Mouse (Mus musculus) hindbrain, embryonic 13.5 days (tissue): ENCODE measurements around the gene Ms4a6b. TPM values are rescaled to one million over a fixed set of nuclear protein-coding genes. Genes with fewer than 3 reads are reported as not detected.
"Not testable (repeated sequence)": the region's sequence is repeated elsewhere in the genome, so short reads cannot be mapped to it uniquely, and the experiment has no call there.

Source experiments
- ATAC-seq: fragments of 200-750 bp; cut with Nextera tagmentation; 2 replicates; pipeline ENCODE4 v1.8.0; 2017; ENCODE audit warnings: moderate TSS enrichment; ENCODE audit not compliant: low FRiP score
- H3K27ac ChIP-seq: fragments of 300-500 bp; sonication (generic); 2 replicates; pipeline ENCODE4 v1.5.1; 2015; ENCODE audit warnings: inconsistent platforms, mild to moderate bottlenecking, moderate library complexity
- H3K27me3 ChIP-seq: fragments of 300-500 bp; sonication (generic); 2 replicates; pipeline ENCODE4 v1.6.1; 2015; ENCODE audit warnings: mild to moderate bottlenecking, inconsistent platforms
- H3K36me3 ChIP-seq: fragments of 300-500 bp; sonication (generic); 2 replicates; pipeline ENCODE4 v1.6.1; 2015; ENCODE audit warnings: mild to moderate bottlenecking, inconsistent platforms
- H3K4me1 ChIP-seq: fragments of 300-500 bp; sonication (generic); replicated peaks from 2 replicates; pipeline ENCODE4 v1.6.1; 2015; ENCODE audit warnings: inconsistent platforms
- H3K4me2 ChIP-seq: fragments of 300-500 bp; sonication (generic); 2 replicates; pipeline ENCODE4 v1.6.1; 2015; ENCODE audit warnings: inconsistent platforms, mild to moderate bottlenecking, moderate library complexity
- H3K4me3 ChIP-seq: fragments of 300-500 bp; sonication (generic); 2 replicates; pipeline ENCODE4 v1.5.1; 2015; ENCODE audit warnings: mild to moderate bottlenecking, inconsistent platforms
- H3K9ac ChIP-seq: fragments of 300-500 bp; sonication (generic); 2 replicates; pipeline ENCODE4 v1.6.1; 2015; ENCODE audit warnings: mild to moderate bottlenecking, inconsistent platforms
- H3K9me3 ChIP-seq: fragments of 300-500 bp; sonication (generic); 2 replicates; pipeline ENCODE4 v1.6.1; 2016; ENCODE audit warnings: inconsistent platforms
- WGBS: fragments of 180-500 bp; shearing (Covaris S2); methylation state at CpG from one replicate; pipeline ENCODE4 v1.1.7; 2015; 5-methylcytosine and 5-hydroxymethylcytosine counted together
- polyA plus RNA-seq: library from polyadenylated mRNA; unstranded; fragments of >200 nt; fragmentation: Nextera tagmentation; extraction: Ambion mirVana; gene quantifications from 2 replicates; pipeline ENCODE4 v1.2.1, GENCODE M21; 2015

The Ms4a6b gene
- polyA plus RNA-seq, 1 experiment from 2014 or later = 3.6 TPM

DNA sequence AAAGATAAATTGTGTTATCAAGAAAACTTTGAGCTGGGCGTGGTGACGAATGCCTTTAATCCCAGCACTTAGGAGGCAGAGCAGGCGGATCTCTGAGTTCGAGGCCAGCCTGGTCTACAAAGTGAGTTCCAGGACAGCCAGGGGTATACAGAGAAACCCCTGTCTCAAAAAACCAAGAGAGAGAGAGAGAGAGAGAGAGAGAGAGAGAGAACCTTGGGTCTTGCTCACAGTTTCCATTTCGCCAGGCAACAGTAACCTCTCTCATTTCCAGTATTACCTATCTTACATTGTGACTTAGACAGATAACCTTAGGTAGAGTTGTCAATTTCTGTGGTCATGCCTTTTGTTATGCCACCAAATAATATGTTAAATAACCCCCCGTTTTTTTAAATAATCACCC, 20.0 kb upstream of the Ms4a6b start:
- Histone ChIP-seq H3K36me3 (no peaks in the 10 kb centered on the region), H3K4me3 (no peak overlapping the region), H3K4me1 (no peaks in the 10 kb centered on the region), H3K27me3 (no peaks in the 10 kb centered on the region), H3K27ac (no peak overlapping the region), H3K9me3 (no peaks in the 10 kb centered on the region), H3K4me2 (no peak overlapping the region), H3K9ac (no peak overlapping the region)
- 89% methylated on average over 6 of the region's 6 CpGs for WGBS
- ATAC-seq = no peak

- H3K27me3 ChIP-seq, H3K4me3 ChIP-seq, H3K27ac ChIP-seq, H3K9me3 ChIP-seq, H3K36me3 ChIP-seq, H3K4me2 ChIP-seq, H3K9ac ChIP-seq, H3K4me1 ChIP-seq, ATAC-seq: not testable (repeated sequence)
- WGBS = 85% methylated on average over 1 of the region's 1 CpGs
Measured at GRCm38 (mm10) chr19:11497300-11497699, 19.0 kb upstream of the Ms4a6b start.

- Histone ChIP-seq H3K9me3 (no peaks in the 10 kb centered on the region), H3K27me3 (no peaks in the 10 kb centered on the region), H3K4me2 (no peak overlapping the region), H3K4me1 (no peaks in the 10 kb centered on the region), H3K4me3 (no peak overlapping the region), H3K27ac (no peak overlapping the region), H3K9ac (no peak overlapping the region), H3K36me3 (no peaks in the 10 kb centered on the region)
- WGBS = 93% methylated on average over 1 of the region's 1 CpGs
- ATAC-seq = no peak
Measured at GRCm38 (mm10) chr19:11500796-11501195, 15.5 kb upstream of the Ms4a6b start.

DNA sequence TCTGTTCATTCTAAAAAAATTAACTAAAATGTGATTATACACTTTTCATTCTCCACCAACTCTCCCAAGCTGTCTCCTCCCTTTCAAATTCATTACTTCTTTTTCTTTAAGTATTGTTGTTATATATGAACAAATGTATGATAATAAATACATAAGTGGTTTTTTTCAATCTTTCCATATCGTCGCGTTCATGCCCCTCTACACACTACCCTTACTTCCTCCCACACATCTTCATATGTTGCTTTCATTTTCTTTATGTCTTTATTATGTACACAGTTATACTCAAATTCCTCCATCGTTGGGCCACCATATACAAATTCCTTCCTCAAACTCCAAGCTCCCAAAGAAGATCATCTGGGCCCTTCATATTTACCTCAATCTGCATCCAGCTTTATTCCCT, 15.0 kb upstream of the Ms4a6b start:
- ATAC-seq = no peak
- WGBS = 90% methylated on average over 4 of the region's 4 CpGs
- Histone ChIP-seq H3K27me3 (no peaks in the 10 kb centered on the region), H3K9ac (no peak overlapping the region), H3K4me1 (no peaks in the 10 kb centered on the region), H3K36me3 (no peaks in the 10 kb centered on the region), H3K4me3 (no peak overlapping the region), H3K4me2 (no peak overlapping the region), H3K9me3 (no peaks in the 10 kb centered on the region), H3K27ac (no peak overlapping the region)

DNA sequence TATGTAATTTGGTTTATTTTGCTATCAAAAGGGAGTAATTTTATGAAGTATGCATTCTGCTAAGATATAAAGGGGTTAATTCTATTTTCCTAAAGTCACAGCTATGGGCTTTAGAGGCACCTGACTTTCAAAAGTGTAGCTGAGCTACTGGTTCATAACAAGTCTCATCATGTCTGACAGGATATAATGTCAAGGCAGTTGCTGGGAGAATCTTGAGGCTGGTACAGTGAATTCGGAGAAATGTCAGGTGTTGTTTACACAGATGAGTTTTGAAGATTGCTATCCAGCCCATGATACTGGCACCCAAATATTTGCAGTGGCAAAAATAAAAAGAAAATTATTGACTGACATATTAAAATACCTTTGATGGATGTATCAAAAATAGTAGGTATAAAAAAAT, 11.5 kb upstream of the Ms4a6b start:
- H3K27ac ChIP-seq = no peak overlapping the region
- WGBS = 95% methylated on average over 1 of the region's 1 CpGs
- no peak overlapping the region for H3K4me2 ChIP-seq
- H3K4me3 ChIP-seq = no peak overlapping the region
- no peaks in the 10 kb centered on the region for H3K36me3 ChIP-seq
- no peak for ATAC-seq
- H3K27me3 ChIP-seq = no peaks in the 10 kb centered on the region
- H3K9me3 ChIP-seq = no peaks in the 10 kb centered on the region
- H3K4me1 ChIP-seq = no peaks in the 10 kb centered on the region
- no peak overlapping the region for H3K9ac ChIP-seq

DNA sequence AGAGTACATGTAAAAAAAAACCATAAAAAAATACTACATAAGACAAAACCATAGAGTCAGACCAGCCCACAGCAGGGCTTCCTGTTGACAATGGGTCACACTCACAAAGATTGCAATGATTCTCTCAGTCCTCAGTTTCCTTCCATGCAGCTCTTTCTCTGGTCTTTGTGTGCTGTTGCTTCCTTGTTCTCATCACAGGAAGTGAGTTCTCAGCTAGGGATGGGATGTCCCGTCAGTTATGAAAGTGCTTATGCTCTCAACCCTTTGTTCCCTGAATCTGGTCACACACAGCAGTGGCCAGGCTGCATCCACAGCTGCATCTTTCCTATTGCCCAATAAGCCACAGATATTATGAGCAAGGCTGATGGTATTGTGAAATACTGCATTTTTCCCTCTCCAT, 2.9 kb upstream of the Ms4a6b start:
- ATAC-seq = no peak
- 64% methylated on average over 1 of the region's 1 CpGs for WGBS
- H3K36me3 ChIP-seq = no peaks in the 10 kb centered on the region
- no peak overlapping the region for H3K27ac ChIP-seq
- H3K4me3 ChIP-seq = no peak overlapping the region
- no peaks in the 10 kb centered on the region for H3K4me1 ChIP-seq
- no peak overlapping the region for H3K4me2 ChIP-seq
- H3K9me3 ChIP-seq = no peaks in the 10 kb centered on the region
- no peaks in the 10 kb centered on the region for H3K27me3 ChIP-seq
- H3K9ac ChIP-seq = no peak overlapping the region

DNA sequence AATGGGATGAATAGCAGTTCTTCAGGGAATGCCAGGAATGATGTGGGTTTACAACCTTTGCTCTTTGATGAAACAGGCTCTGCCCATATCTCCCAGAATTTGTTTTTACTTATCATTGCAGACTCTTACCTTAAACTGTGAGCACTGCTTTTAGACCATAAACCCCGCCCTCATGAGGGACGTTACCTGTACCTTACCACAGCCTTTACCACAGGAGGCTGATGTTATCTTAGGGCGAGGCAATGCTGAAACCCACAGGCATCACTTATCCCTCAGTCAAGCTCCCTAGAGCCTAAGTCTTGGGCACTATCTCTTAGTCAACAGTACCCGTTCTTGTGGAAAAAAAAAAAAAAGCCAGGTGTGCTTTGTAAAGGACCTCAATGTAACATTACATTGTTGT, 533 bp downstream of the Ms4a6b start:
- Histone ChIP-seq H3K9me3 (no peaks in the 10 kb centered on the region), H3K4me2 (no peak overlapping the region), H3K27ac (no peak overlapping the region), H3K27me3 (no peaks in the 10 kb centered on the region), H3K4me1 (no peaks in the 10 kb centered on the region), H3K9ac (no peak overlapping the region), H3K36me3 (no peaks in the 10 kb centered on the region), H3K4me3 (no peak overlapping the region)
- WGBS = 84% methylated on average over 4 of the region's 4 CpGs
- ATAC-seq = no peak

GRCm38 (mm10) chr19:11517373-11517772, 1.1 kb downstream of the Ms4a6b start:
- not testable (repeated sequence) for H3K36me3 ChIP-seq, H3K4me3 ChIP-seq, H3K9me3 ChIP-seq, H3K27me3 ChIP-seq, H3K9ac ChIP-seq, H3K4me1 ChIP-seq, ATAC-seq, H3K4me2 ChIP-seq, H3K27ac ChIP-seq
- 68% methylated on average over 1 of the region's 1 CpGs for WGBS

DNA sequence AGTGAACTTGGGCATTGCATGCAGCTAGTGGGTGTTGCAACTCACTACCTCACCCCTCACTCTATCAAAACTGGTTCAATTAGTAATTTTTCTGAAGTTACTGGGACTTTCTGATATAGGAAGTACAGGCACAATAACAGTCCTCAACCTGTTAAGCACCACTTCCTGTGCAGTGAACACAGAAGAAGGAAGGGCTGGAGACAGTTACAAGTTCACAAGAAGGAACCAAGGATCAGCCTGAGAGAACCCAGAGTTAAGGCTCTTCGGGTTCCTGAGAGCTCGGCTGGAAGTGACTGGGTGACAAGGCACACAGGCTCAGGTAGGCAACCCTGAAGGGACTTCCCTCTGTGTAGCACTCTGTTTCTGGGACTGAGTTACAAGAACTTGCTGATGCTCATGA, 2.0 kb downstream of the Ms4a6b start:
- 95% methylated on average over 2 of the region's 2 CpGs for WGBS
- not testable (repeated sequence) for H3K9me3 ChIP-seq, H3K4me1 ChIP-seq, ATAC-seq, H3K27me3 ChIP-seq, H3K4me3 ChIP-seq, H3K27ac ChIP-seq, H3K36me3 ChIP-seq, H3K9ac ChIP-seq, H3K4me2 ChIP-seq

GRCm38 (mm10) chr19:11520146-11520545, 3.8 kb downstream of the Ms4a6b start:
- no peak overlapping the region for H3K4me2 ChIP-seq
- 95% methylated on average over 3 of the region's 3 CpGs for WGBS

GRCm38 (mm10) chr19:11533421-11533820, 17.1 kb downstream of the Ms4a6b start:
- Histone ChIP-seq H3K27ac (no peak overlapping the region), H3K9ac (no peak overlapping the region), H3K4me1 (no peaks in the 10 kb centered on the region), H3K27me3 (no peaks in the 10 kb centered on the region), H3K4me3 (no peak overlapping the region), H3K9me3 (no peaks in the 10 kb centered on the region), H3K4me2 (no peak overlapping the region), H3K36me3 (no peaks in the 10 kb centered on the region)
- 97% methylated on average over 1 of the region's 1 CpGs for WGBS
- ATAC-seq = no peak

More at GRCm38 (mm10) chr19:11520146-11520545, 3.8 kb downstream of the Ms4a6b start:
- no peak for ATAC-seq
- H3K36me3 ChIP-seq = no peaks in the 10 kb centered on the region
- no peaks in the 10 kb centered on the region for H3K27me3 ChIP-seq
- H3K4me1 ChIP-seq = no peaks in the 10 kb centered on the region
- H3K4me3 ChIP-seq = no peak overlapping the region
- H3K27ac ChIP-seq = no peak overlapping the region
- no peak overlapping the region for H3K9ac ChIP-seq
- no peaks in the 10 kb centered on the region for H3K9me3 ChIP-seq

DNA sequence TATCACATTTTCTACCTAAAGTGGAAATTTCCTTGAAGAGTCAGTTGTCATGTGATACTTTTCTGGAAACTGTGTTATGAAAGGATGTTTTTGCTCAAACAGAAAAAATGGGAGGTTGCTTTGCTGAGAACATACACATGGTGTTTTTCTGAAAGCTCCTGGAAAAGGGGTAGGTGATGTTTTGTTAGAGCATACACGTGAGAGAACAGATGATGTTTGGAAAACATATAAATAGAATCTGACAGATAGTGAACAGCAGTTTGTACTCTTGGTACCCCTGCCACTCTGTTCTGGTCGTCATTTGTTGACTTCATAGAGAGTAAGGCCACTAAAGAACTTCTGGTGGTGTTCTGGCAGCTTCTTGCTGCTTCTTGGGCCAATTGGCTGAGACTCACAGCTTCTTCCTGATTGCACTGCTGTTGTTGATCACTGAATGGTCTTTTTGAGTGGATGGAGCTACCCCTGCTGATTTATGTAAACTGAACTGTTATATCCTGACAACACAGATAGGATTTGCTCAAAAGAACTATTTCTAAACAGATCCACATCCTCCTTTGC, 17.7 kb downstream of the Ms4a6b start:
- Histone ChIP-seq H3K4me1 (no peaks in the 10 kb centered on the region), H3K9ac (no peak overlapping the region), H3K27ac (no peak overlapping the region), H3K9me3 (no peaks in the 10 kb centered on the region), H3K27me3 (no peaks in the 10 kb centered on the region), H3K4me3 (no peak overlapping the region), H3K4me2 (no peak overlapping the region), H3K36me3 (no peaks in the 10 kb centered on the region)
- 77% methylated on average over 2 of the region's 2 CpGs for WGBS
- ATAC-seq = no peak

DNA sequence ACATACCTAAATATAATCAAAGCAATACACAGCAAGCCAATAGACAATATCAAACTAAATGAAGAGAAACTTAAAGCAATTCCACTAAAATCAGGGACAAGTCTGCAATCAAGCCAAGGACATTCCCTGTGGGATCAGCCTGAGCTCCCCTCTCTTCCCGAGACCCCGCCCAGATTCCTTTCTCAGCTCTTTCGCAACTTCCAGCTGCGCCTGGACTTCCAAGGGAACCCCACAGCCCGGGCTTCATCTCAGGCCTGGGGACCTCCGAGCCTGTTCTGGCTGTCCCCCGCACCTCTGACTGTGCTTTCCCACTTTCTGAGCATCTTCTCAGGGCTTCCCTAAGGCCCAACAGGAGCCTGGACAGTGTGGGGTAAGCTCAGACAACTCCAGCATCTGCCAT, 20.3 kb downstream of the Ms4a6b start, which contains the start of gene Ms4a4d:
Gene Ms4a4d, plus strand, starts transcription at position 209 of the 400 bp plus-strand sequence.
- H3K4me1 ChIP-seq = no peaks in the 10 kb centered on the region

More for the DNA sequence above, 20.3 kb downstream of the Ms4a6b start, which contains the start of gene Ms4a4d:
- WGBS = 14% methylated on average over 7 of the region's 7 CpGs
- H3K9ac ChIP-seq = no peak within 1 kb of the TSS
- no peaks in the 10 kb centered on the region for H3K36me3 ChIP-seq
- no peaks in the 10 kb centered on the region for H3K9me3 ChIP-seq
- H3K27ac ChIP-seq = no peak within 1 kb of the TSS
- ATAC-seq = no peak
- no peaks in the 10 kb centered on the region for H3K27me3 ChIP-seq
- no peak within 1 kb of the TSS for H3K4me3 ChIP-seq
- no peak within 1 kb of the TSS for H3K4me2 ChIP-seq
